Mouse (Mus musculus) stomach, postnatal 0 days (tissue): ENCODE measurements at regions not wholly inside any gene's neighbourhood (a gene's known extent, or its start where the extent isn't known, plus 50 kb on each side); places are given as distances from the start of the nearest gene placed in this dataset.

Experiments used
- ATAC-seq: fragments of 200-750 bp; cut with Nextera tagmentation; 2 replicates; pipeline ENCODE4 v1.8.0; 2017; ENCODE audit not compliant: low FRiP score, low TSS enrichment
- DNase-seq: peaks from one replicate; pipeline ENCODE4 v3.0.0-alpha.2; 2016; ENCODE audit warnings: low spot score
- H3K27ac ChIP-seq: fragments of 300-500 bp; sonication (generic); replicated peaks from 2 replicates; pipeline ENCODE4 v1.5.1; 2014; ENCODE audit warnings: mild to moderate bottlenecking, control low read depth
- H3K27me3 ChIP-seq: fragments of 300-500 bp; sonication (generic); 2 replicates; pipeline ENCODE4 v1.6.1; 2014; ENCODE audit warnings: low read length; ENCODE audit not compliant: control insufficient read depth, insufficient read depth
- H3K36me3 ChIP-seq: fragments of 300-500 bp; sonication (generic); 2 replicates; pipeline ENCODE4 v1.6.1; 2014; ENCODE audit warnings: low read length, mixed read lengths; ENCODE audit not compliant: control insufficient read depth, insufficient read depth
- H3K4me1 ChIP-seq: fragments of 300-500 bp; sonication (generic); replicated peaks from 2 replicates; pipeline ENCODE4 v1.6.1; 2014; ENCODE audit warnings: antibody characterized with exemption; ENCODE audit not compliant: control insufficient read depth, insufficient read depth
- H3K4me2 ChIP-seq: fragments of 300-500 bp; sonication (generic); replicated peaks from 2 replicates; pipeline ENCODE4 v1.6.1; 2014; ENCODE audit warnings: low read depth, mild to moderate bottlenecking, control low read depth, moderate library complexity
- H3K4me3 ChIP-seq: fragments of 300-500 bp; sonication (generic); 2 replicates; pipeline ENCODE4 v1.5.1; 2014; ENCODE audit warnings: low read depth, low read length, control low read depth
- H3K9ac ChIP-seq: fragments of 300-500 bp; sonication (generic); 2 replicates; pipeline ENCODE4 v1.6.1; 2014; ENCODE audit warnings: mild to moderate bottlenecking, low read length, control low read depth, mixed read lengths
- H3K9me3 ChIP-seq: fragments of 300-500 bp; sonication (generic); 2 replicates; pipeline ENCODE4 v1.6.1; 2016; ENCODE audit warnings: low read length; ENCODE audit not compliant: control insufficient read depth
- CTCF ChIP-seq: IDR thresholded peaks from 2 replicates; pipeline ENCODE4 v1.5.1; 2016; ENCODE audit warnings: antibody characterized with exemption, low read depth, mild to moderate bottlenecking, moderate library complexity
- EP300 ChIP-seq: optimal IDR thresholded peaks from 2 replicates; pipeline ENCODE3; 2016; ENCODE audit warnings: antibody characterized with exemption
- WGBS: fragments of 180-500 bp; shearing (Covaris S2); extraction: QIAGEN DNeasy Blood & Tissue Kit; methylation state at CpG from one replicate; pipeline ENCODE4 v1.1.7; 2014; 5-methylcytosine and 5-hydroxymethylcytosine counted together

DNA sequence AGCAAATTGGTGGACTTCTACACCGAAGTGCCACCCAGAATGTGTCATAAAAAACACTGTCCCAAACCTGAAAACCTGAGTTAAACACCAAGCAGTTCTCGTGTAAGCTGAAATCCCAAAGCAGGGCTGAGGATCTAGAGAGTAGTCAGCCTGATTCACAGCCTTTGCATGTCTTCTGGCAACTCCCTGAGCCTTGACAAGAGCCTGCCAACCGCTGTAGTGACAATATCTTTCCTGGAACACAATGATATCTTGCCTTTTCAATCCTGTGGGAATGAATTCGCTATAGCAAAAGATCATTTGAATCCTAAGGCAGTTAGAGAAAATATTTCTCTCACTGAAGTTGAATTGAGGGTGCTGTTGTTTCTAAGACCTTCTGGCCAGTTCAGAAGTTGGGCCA lies 110.4 kb downstream of the Tbx19 start:
- H3K4me3 ChIP-seq = no peak overlapping the region
- peaks cover 2% of the 10 kb centered on the region; the same call in 1 of the 2 replicates for H3K4me1 ChIP-seq
- no peaks in the 10 kb centered on the region for H3K27me3 ChIP-seq
- no peak overlapping the region for H3K27ac ChIP-seq
- 77% methylated on average over 4 of the region's 4 CpGs for WGBS
- no peak overlapping the region for H3K4me2 ChIP-seq
- no peak for ATAC-seq
- no peak for DNase-seq
- TF ChIP-seq EP300 = no peak
- no peak overlapping the region for H3K9ac ChIP-seq
- H3K36me3 ChIP-seq = no peaks in the 10 kb centered on the region
- H3K9me3 ChIP-seq = no peaks in the 10 kb centered on the region

DNA sequence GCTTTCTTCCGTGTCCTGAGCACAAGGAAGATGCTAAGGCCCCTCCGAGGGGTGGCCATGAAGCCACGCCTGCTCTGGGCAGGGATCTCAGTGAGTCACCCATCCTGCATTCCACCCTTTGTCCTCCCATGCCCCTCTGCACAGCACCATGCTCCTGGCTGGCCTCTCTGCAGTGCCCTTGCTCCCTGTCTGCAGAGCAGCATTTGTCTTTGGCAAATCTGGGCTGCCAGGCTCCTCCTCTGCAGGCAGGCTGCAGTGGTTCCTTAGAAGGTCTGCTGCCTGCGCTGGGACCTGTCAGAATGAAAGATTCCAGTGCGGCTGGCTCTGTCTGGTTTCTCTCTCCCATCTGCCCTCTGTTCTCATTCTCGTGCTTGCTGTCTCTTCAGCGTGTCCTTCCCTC lies 111.3 kb upstream of the Xcl1 start:
- TF ChIP-seq CTCF (peak; percentile 19; the same call in 1 of the 2 replicates), EP300 (no peak)
- ATAC-seq (peak; percentile 91), DNase-seq (peak; percentile 50)
- Histone ChIP-seq H3K27me3 (no peaks in the 10 kb centered on the region), H3K9ac (no peak overlapping the region), H3K4me2 (0 out of 2 replicates have a peak overlapping the region, but pooled peaks have one; percentile 15), H3K9me3 (no peaks in the 10 kb centered on the region), H3K27ac (peak overlapping the region; percentile 65), H3K4me1 (peaks cover 2% of the 10 kb centered on the region; the same call in 1 of the 2 replicates), H3K36me3 (no peaks in the 10 kb centered on the region), H3K4me3 (no peak overlapping the region)
- 8% methylated on average over 7 of the region's 7 CpGs for WGBS

DNA sequence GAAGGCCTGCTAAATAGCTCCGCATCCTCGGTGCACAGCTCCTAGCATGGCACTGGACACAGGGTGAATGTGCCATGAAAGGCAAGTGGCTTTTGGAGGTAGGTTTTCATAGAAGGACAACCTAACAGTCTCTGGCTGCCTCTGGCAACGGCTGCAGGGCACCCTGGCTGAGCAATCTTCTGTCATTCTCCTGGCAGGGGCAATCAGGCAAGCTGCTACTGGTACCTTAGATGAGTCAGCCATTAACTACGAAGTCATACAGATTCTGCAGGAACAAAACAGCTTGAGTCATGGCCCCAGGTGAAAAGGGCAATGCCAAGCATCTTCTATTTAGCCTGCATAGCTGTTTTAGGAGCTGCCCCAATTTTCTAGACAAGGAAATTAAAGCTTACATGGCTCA lies 110.7 kb upstream of the Xcl1 start:
- H3K36me3 ChIP-seq = no peaks in the 10 kb centered on the region
- H3K4me3 ChIP-seq = no peak overlapping the region
- TF ChIP-seq EP300 = no peak
- H3K9ac ChIP-seq = no peak overlapping the region
- peak; percentile 56; the same call in 1 of the 2 replicates for ATAC-seq
- no peaks in the 10 kb centered on the region for H3K27me3 ChIP-seq
- WGBS = 53% methylated on average over 4 of the region's 4 CpGs
- H3K4me1 ChIP-seq = peaks cover 2% of the 10 kb centered on the region; the same call in 1 of the 2 replicates
- DNase-seq = peak; percentile 14
- peak overlapping the region; percentile 65; the same call in 1 of the 2 replicates for H3K27ac ChIP-seq
- no peaks in the 10 kb centered on the region for H3K9me3 ChIP-seq
- H3K4me2 ChIP-seq = no peak overlapping the region

DNA sequence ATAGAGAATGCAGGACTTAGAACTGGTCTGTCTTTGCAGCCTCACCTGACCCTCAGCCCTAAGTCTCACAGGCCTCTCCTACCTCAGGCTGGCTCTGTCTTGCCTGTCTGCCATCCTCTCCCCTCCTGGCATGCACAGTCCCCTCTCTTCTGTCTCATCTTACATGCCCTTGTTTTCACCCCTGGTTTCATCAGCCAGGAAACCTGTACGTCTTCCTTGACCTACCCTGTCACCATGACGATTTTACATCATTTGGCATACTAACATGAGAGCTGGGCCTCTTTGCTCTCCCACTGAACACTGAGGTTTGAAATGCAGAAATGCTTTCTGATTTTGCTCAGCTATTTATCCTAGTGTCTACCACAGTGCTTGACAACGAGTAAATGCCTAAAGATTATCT lies 108.0 kb upstream of the Xcl1 start:
- TF ChIP-seq CTCF (no peak), EP300 (no peak)
- no peak overlapping the region for H3K4me2 ChIP-seq
- no peak overlapping the region for H3K9ac ChIP-seq
- H3K27me3 ChIP-seq = no peaks in the 10 kb centered on the region
- H3K4me1 ChIP-seq = peaks cover 2% of the 10 kb centered on the region; the same call in 1 of the 2 replicates
- no peaks in the 10 kb centered on the region for H3K36me3 ChIP-seq
- no peak overlapping the region for H3K4me3 ChIP-seq
- no peak for ATAC-seq
- DNase-seq = no peak
- 35% methylated on average over 3 of the region's 3 CpGs for WGBS
- H3K27ac ChIP-seq = no peak overlapping the region
- no peaks in the 10 kb centered on the region for H3K9me3 ChIP-seq

DNA sequence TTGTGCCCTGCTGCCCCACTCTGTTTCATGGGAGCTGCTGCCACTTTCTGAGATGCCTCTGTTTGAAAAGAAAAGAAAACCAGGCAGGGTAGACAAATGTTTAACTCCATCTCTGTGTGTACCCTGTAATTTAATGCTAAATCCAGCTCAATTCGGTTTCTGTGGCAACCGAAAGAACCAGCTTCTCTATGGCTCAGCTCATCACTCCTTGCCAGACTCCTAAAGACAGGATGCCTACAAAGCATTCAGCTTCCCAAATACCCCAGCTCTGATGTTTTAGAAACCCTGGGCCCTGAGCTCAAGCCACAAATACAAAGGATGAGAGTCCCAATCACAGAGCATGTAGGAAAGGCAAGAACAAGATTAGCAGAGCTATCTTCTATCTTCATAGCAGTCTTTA lies 106.8 kb upstream of the Xcl1 start:
- Histone ChIP-seq H3K36me3 (no peaks in the 10 kb centered on the region), H3K4me1 (peaks cover 2% of the 10 kb centered on the region; the same call in 1 of the 2 replicates), H3K9me3 (no peaks in the 10 kb centered on the region), H3K27ac (no peak overlapping the region), H3K4me2 (no peak overlapping the region), H3K27me3 (no peaks in the 10 kb centered on the region), H3K4me3 (no peak overlapping the region), H3K9ac (no peak overlapping the region)
- no peak for DNase-seq
- TF ChIP-seq EP300 = no peak
- no peak for TF ChIP-seq CTCF
- 74% methylated on average over 2 of the region's 2 CpGs for WGBS
- ATAC-seq = no peak

GRCm38 (mm10) chr1:165036631-165037030 lies 101.3 kb upstream of the Xcl1 start:
- TF ChIP-seq EP300 (no peak), CTCF (no peak)
- no peaks in the 10 kb centered on the region for H3K36me3 ChIP-seq
- no peak for ATAC-seq
- H3K27ac ChIP-seq = no peak overlapping the region
- H3K4me3 ChIP-seq = no peak overlapping the region
- no peak for DNase-seq
- no peak overlapping the region for H3K4me2 ChIP-seq
- H3K27me3 ChIP-seq = no peaks in the 10 kb centered on the region
- 69% methylated on average over 3 of the region's 3 CpGs for WGBS
- H3K4me1 ChIP-seq = no peaks in the 10 kb centered on the region
- no peaks in the 10 kb centered on the region for H3K9me3 ChIP-seq
- no peak overlapping the region for H3K9ac ChIP-seq
